Mouse (Mus musculus): ENCODE results near the gene Gm3646. TPM values are rescaled to one million over a fixed set of nuclear protein-coding genes. Genes with fewer than 3 reads are reported as not detected.

The Gm3646 gene
- not detected in 2 replicates for polyA plus RNA-seq (2016; fragmentation: Nextera tagmentation; extraction: Ambion mirVana)

DNA sequence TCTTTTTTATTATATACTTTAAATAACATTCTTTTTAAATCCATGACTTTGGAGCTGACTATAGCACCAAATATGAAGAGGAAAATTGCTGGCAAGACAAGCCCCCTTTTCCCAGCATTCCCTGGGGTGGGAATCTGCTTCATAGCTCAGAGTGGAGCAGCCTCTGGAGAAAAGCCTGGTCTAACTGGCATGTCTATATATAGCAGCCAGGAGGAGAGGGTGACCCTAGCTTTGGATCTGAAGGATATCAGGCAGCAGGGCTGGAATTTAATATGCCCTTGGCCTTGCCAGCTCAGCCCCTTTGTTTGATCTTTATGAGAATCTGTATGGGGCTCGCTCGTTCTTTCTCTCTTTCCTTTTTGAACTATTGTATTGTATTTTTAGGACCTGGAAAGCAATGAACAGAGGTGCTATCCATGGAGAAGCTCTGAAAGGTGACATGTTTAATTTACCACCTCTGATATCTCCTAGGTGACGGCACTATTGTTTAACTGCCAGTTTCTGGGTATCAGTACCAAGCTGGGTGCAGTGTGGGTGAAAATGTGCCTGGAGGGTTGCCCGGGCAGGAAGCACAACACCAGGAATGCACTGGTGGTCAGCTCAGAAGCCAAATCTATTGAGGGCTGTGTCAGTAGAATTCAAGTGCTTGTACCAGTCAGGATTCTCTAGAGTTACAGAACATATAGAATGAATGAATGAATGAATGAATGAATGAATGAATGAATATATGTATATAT lies at the start of gene Gm3646:
Gm3646 (minus strand) TSS at position 90 of the 737 bp plus-strand sequence.
- no peak for ATAC-seq (ENCODE audit: low FRiP score, low read depth)
- no peak within 1 kb of the TSS for H3K4me2 ChIP-seq (replicated peaks)
- H3K9me3 ChIP-seq: no peaks in the 10 kb centered on the region
- no peak within 1 kb of the TSS for H3K9ac ChIP-seq (replicated peaks)
- no peaks in the 10 kb centered on the region for H3K36me3 ChIP-seq
- no peaks in the 10 kb centered on the region for H3K4me1 ChIP-seq
- H3K27ac ChIP-seq (replicated peaks): no peak within 1 kb of the TSS
- no peak within 1 kb of the TSS for H3K4me3 ChIP-seq
- 80% methylated on average over 4 of the region's 4 CpGs for WGBS
- H3K27me3 ChIP-seq: no peaks in the 10 kb centered on the region

GRCm38 (mm10) chr1:39847066-39847465 lies 41.9 kb upstream of the Gm3646 start:
- no peaks in the 10 kb centered on the region for H3K4me1 ChIP-seq
- H3K27ac ChIP-seq (replicated peaks): no peak overlapping the region
- H3K9me3 ChIP-seq: no peaks in the 10 kb centered on the region
- no peak for ATAC-seq (ENCODE audit: low FRiP score, low read depth)
- H3K9ac ChIP-seq (replicated peaks): no peak overlapping the region
- H3K36me3 ChIP-seq: no peaks in the 10 kb centered on the region
- H3K4me2 ChIP-seq (replicated peaks): no peak overlapping the region
- WGBS: 93% methylated on average over 7 of the region's 7 CpGs
- H3K4me3 ChIP-seq: no peak overlapping the region
- H3K27me3 ChIP-seq: no peaks in the 10 kb centered on the region; the same call in 1 of the 2 replicates

- Histone ChIP-seq H3K9me3 (no peaks in the 10 kb centered on the region), H3K4me3 (no peak overlapping the region), H3K36me3 (no peaks in the 10 kb centered on the region), H3K9ac (replicated peaks) (no peak overlapping the region), H3K27ac (replicated peaks) (no peak overlapping the region), H3K27me3 (no peaks in the 10 kb centered on the region), H3K4me2 (replicated peaks) (no peak overlapping the region), H3K4me1 (no peaks in the 10 kb centered on the region)
- WGBS: 75% methylated on average over 4 of the region's 4 CpGs
- no peak for ATAC-seq (ENCODE audit: low FRiP score, low read depth)
Measured at GRCm38 (mm10) chr1:39846031-39846550, 41.0 kb upstream of the Gm3646 start.

DNA sequence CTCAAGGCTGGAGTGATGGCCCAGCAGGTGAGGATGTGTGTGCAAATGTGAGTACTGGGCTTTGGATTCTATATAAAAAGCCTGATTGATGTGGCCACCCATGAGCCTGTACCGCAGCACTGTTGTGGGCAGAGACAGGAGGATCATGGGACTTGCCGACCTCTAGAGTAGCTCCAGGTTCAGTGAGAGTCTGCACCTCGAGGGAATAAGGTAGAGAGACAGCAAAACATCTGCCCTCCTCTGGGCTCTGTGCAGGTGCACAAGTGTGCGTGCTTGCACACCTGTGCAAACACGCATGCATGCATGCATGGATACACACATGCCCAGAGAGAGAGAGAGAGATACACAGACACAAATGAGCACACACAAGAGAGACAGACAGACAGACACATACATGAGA lies 38.2 kb upstream of the Gm3646 start:
- Histone ChIP-seq H3K27ac (replicated peaks) (no peak overlapping the region), H3K4me3 (no peak overlapping the region), H3K36me3 (no peaks in the 10 kb centered on the region), H3K27me3 (no peaks in the 10 kb centered on the region), H3K9ac (replicated peaks) (no peak overlapping the region), H3K4me2 (replicated peaks) (no peak overlapping the region), H3K9me3 (no peaks in the 10 kb centered on the region), H3K4me1 (peaks cover 15% of the 10 kb centered on the region)
- WGBS: 78% methylated on average over 5 of the region's 5 CpGs
- ATAC-seq (ENCODE audit: low FRiP score, low read depth): no peak

GRCm38 (mm10) chr1:39842218-39843007 lies 37.3 kb upstream of the Gm3646 start:
- no peak overlapping the region for H3K27ac ChIP-seq (replicated peaks)
- no peaks in the 10 kb centered on the region for H3K36me3 ChIP-seq
- H3K9me3 ChIP-seq: no peaks in the 10 kb centered on the region
- no peak overlapping the region for H3K4me3 ChIP-seq
- 92% methylated on average over 14 of the region's 14 CpGs for WGBS
- ATAC-seq (ENCODE audit: low FRiP score, low read depth): no peak
- H3K27me3 ChIP-seq: no peaks in the 10 kb centered on the region
- no peak overlapping the region for H3K4me2 ChIP-seq (replicated peaks)
- no peak overlapping the region for H3K9ac ChIP-seq (replicated peaks)
- H3K4me1 ChIP-seq: peaks cover 16% of the 10 kb centered on the region

GRCm38 (mm10) chr1:39840856-39841255 lies 35.7 kb upstream of the Gm3646 start:
- Histone ChIP-seq H3K36me3 (no peaks in the 10 kb centered on the region), H3K4me2 (replicated peaks) (no peak overlapping the region), H3K4me3 (no peak overlapping the region), H3K4me1 (peaks cover 16% of the 10 kb centered on the region), H3K9me3 (no peaks in the 10 kb centered on the region), H3K9ac (replicated peaks) (no peak overlapping the region), H3K27ac (replicated peaks) (no peak overlapping the region), H3K27me3 (no peaks in the 10 kb centered on the region)
- 72% methylated on average over 4 of the region's 4 CpGs for WGBS
- ATAC-seq (ENCODE audit: low FRiP score, low read depth): no peak

DNA sequence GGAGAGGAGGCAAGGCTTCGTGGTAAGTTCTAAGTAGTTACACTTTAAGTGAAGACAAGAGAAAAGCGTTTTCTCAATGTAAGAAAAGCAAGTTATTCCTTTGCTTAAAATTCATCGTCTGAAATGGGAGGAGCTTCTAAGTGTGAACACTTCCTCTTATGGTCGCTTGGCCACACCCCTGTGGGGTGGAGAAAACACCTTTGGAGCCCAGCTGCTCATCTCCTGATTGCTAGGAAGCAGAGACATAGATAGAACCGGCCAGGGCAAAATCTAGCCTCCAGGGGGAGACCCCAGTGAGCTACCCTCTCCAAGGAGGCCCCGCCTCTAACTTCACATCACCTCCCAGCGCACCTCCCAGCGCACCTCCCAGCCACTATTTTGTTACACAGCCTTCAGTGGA lies 34.7 kb upstream of the Gm3646 start:
- Histone ChIP-seq H3K27me3 (no peaks in the 10 kb centered on the region), H3K27ac (replicated peaks) (peak overlapping the region; percentile 82), H3K9ac (replicated peaks) (no peak overlapping the region), H3K4me2 (replicated peaks) (no peak overlapping the region), H3K4me1 (peaks cover 16% of the 10 kb centered on the region), H3K9me3 (no peaks in the 10 kb centered on the region), H3K36me3 (no peaks in the 10 kb centered on the region), H3K4me3 (no peak overlapping the region)
- 71% methylated on average over 8 of the region's 8 CpGs for WGBS
- ATAC-seq (ENCODE audit: low FRiP score, low read depth): no peak

GRCm38 (mm10) chr1:39839217-39839616 lies 34.1 kb upstream of the Gm3646 start:
- Histone ChIP-seq H3K4me2 (replicated peaks) (0 out of 2 replicates have a peak overlapping the region, but pooled peaks have one; percentile 3), H3K27ac (replicated peaks) (peak overlapping the region; percentile 82), H3K4me1 (peaks cover 16% of the 10 kb centered on the region), H3K36me3 (no peaks in the 10 kb centered on the region), H3K4me3 (no peak overlapping the region), H3K9ac (replicated peaks) (no peak overlapping the region), H3K27me3 (no peaks in the 10 kb centered on the region), H3K9me3 (no peaks in the 10 kb centered on the region)
- peak; percentile 83 for ATAC-seq (ENCODE audit: low FRiP score, low read depth)
- WGBS: 47% methylated on average over 10 of the region's 10 CpGs

DNA sequence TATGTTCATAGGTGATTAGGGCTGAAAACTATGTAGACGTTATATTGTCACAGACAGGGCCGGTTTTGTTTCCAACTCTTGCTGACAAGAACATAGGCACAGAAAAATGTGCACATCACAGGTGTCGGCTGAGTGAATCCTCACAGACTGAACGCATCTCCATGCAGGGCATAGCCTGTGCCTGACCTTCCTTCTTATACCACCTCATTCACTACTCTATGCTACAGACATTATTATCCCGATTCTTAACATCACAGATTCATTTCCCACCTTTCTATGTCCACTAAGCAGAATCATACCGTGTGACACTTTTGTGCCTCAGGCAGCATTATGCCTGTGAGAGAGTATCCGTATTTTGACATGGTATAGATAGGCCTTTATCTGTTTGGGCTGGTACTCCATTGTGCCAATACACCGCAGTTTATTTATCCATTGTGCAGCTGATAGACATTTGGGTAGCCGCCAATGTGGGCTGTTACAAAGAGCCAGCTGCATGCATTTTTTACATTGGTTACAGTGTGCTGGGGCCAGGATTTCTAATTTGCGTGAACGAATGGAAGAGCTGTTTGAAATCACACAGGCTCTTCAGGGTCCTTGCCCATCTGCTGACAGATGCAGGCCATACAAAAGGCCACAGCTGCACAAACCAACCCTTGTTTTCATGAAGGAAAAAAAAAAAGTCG lies 33.5 kb upstream of the Gm3646 start:
- WGBS: 49% methylated on average over 12 of the region's 12 CpGs
- no peak overlapping the region for H3K4me3 ChIP-seq
- H3K4me1 ChIP-seq: peaks cover 16% of the 10 kb centered on the region
- no peaks in the 10 kb centered on the region for H3K36me3 ChIP-seq
- H3K9me3 ChIP-seq: no peaks in the 10 kb centered on the region
- peak overlapping the region; percentile 82 for H3K27ac ChIP-seq (replicated peaks)
- 0 out of 2 replicates have a peak overlapping the region, but pooled peaks have one; percentile 3 for H3K4me2 ChIP-seq (replicated peaks)
- peak; percentile 91 for ATAC-seq (ENCODE audit: low FRiP score, low read depth)
- no peak overlapping the region for H3K9ac ChIP-seq (replicated peaks)
- no peaks in the 10 kb centered on the region for H3K27me3 ChIP-seq

DNA sequence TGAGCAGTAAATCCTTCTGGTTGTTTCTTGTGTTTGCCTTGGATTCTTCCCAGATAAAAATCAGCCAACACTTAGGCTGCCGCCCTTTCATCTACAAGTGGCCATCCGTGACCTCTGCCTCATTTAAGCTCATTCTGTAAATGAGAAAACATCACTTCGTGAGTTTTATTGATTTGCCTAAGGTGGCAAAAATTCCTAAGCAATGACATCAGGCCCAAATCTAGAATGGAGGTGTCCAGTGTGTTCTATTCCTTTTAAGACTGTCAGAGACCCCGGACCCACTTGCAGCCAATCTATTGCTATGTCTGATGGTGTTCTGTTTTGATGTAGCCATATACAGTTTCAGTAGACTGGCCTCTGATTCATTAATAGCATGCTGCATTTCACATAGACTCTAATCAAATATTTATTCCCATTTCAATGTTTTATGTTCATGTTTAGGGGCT lies 26.5 kb upstream of the Gm3646 start:
- Histone ChIP-seq H3K9me3 (no peaks in the 10 kb centered on the region), H3K27ac (replicated peaks) (no peak overlapping the region), H3K27me3 (no peaks in the 10 kb centered on the region), H3K36me3 (no peaks in the 10 kb centered on the region), H3K4me2 (replicated peaks) (no peak overlapping the region), H3K4me3 (no peak overlapping the region), H3K4me1 (no peaks in the 10 kb centered on the region), H3K9ac (replicated peaks) (no peak overlapping the region)
- whole genome bisulfite sequencing: 86% methylated on average over 4 of the region's 4 CpGs
- ATAC-seq (ENCODE audit: low FRiP score, low read depth): no peak

DNA sequence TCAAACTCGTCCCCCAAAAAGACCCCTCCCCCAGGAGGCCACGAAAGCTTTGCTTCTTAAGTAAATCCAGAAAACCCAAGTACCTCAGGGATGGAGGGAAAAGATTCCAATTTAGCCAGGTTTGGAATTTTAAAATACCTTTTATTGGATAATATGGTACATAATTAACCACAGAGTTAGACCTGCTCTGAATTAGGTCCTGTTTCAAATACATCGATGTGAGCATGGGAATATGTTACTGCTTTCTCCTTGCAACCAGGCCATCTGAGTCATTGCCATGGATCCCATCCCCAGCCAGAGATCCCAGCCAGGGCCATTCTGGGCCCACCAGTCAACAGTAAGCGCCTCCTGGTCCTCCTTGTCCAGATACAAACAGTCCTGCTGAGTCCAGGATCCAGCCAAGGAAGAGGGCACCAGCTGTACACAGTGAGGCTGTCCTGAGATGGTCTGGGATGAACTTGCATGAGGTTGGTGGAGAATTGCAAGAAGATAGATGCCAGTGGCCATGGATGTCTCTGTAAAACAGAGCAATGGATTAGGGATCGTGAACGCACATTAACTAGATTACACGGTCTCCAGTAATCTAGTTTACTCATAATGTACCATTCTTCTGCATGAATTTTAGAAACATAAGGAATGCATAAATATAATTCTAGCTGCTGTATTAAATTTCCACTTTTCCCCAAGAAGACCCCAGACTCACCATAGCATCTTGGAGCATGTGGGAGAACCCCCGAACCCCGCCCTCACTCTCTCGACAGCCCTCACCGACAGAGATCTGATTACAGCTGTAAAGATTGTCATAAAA lies 25.9 kb upstream of the Gm3646 start:
- H3K4me2 ChIP-seq (replicated peaks): no peak overlapping the region
- no peak for ATAC-seq (ENCODE audit: low FRiP score, low read depth)
- H3K36me3 ChIP-seq: no peaks in the 10 kb centered on the region
- no peak overlapping the region for H3K4me3 ChIP-seq
- H3K27ac ChIP-seq (replicated peaks): no peak overlapping the region
- no peaks in the 10 kb centered on the region for H3K27me3 ChIP-seq
- no peak overlapping the region for H3K9ac ChIP-seq (replicated peaks)
- no peaks in the 10 kb centered on the region for H3K9me3 ChIP-seq
- WGBS: 85% methylated on average over 11 of the region's 11 CpGs
- no peaks in the 10 kb centered on the region for H3K4me1 ChIP-seq
